Mouse (Mus musculus): ENCODE results near the gene Zbtb5.

GRCm38 (mm10) chr4:45034693-45035628, 22.7 kb upstream of the Zbtb5 start:
- TF ChIP-seq POLR2A (IDR thresholded peaks at IDR 0.05; ENCODE audit: control insufficient read depth, extremely low read depth, insufficient read depth, low read length, poor library complexity), result no peak
- no peak for TF ChIP-seq CTCF (IDR thresholded peaks at IDR 0.05; ENCODE audit: borderline replicate concordance, control insufficient read depth, extremely low read depth, insufficient read depth, low read length, poor library complexity)

All from thymus, adult 2 months (tissue).